Mouse (Mus musculus) megakaryocyte, embryonic 14.5 days (primary cell): Measurements from ENCODE around the gene Rcn1.

Experiments used
- FLI1 ChIP-seq: IDR thresholded peaks from 2 replicates; pipeline ENCODE4 v1.6.1; 2012; ENCODE audit warnings: low read length, inconsistent platforms, mixed read lengths
- GATA1 ChIP-seq: IDR thresholded peaks from 3 replicates; pipeline ENCODE4 v1.6.1; 2012; ENCODE audit warnings: mixed read lengths, low read length, inconsistent platforms, borderline replicate concordance

GRCm38 (mm10) chr2:105397446-105398211 lies 1.5 kb downstream of the Rcn1 start:
- TF ChIP-seq GATA1, result no peak
- TF ChIP-seq FLI1, result no peak
